Mouse (Mus musculus) lung, embryonic 15.5 days (tissue): ENCODE data around the gene Mn1. TPM values are rescaled to one million over a fixed set of nuclear protein-coding genes. Genes with fewer than 3 reads are reported as not detected.

ENCODE experiments used
- ATAC-seq: fragments of 200-750 bp; cut with Nextera tagmentation; 2 replicates; pipeline ENCODE4 v1.8.0; 2017; ENCODE audit warnings: moderate number of reproducible peaks, borderline replicate concordance; ENCODE audit not compliant: low FRiP score, low TSS enrichment; ENCODE audit errors: extremely low read depth
- H3K27ac ChIP-seq: fragments of 300-500 bp; sonication (generic); 2 replicates; pipeline ENCODE4 v1.5.1; 2015; ENCODE audit warnings: moderate library complexity, mild to moderate bottlenecking, inconsistent platforms
- H3K27me3 ChIP-seq: fragments of 300-500 bp; sonication (generic); 2 replicates; pipeline ENCODE4 v1.6.1; 2015; ENCODE audit warnings: inconsistent platforms
- H3K36me3 ChIP-seq: fragments of 300-500 bp; sonication (generic); 2 replicates; pipeline ENCODE4 v1.6.1; 2015; ENCODE audit warnings: inconsistent platforms
- H3K4me1 ChIP-seq: fragments of 300-500 bp; sonication (generic); 2 replicates; pipeline ENCODE4 v1.6.1; 2015; ENCODE audit warnings: inconsistent platforms
- H3K4me2 ChIP-seq: fragments of 300-500 bp; sonication (generic); 2 replicates; pipeline ENCODE4 v1.6.1; 2015; ENCODE audit warnings: inconsistent platforms, mild to moderate bottlenecking, moderate library complexity
- H3K4me3 ChIP-seq: fragments of 300-500 bp; sonication (generic); 2 replicates; pipeline ENCODE4 v1.5.1; 2015; ENCODE audit warnings: mild to moderate bottlenecking, inconsistent platforms
- H3K9ac ChIP-seq: fragments of 300-500 bp; sonication (generic); 2 replicates; pipeline ENCODE4 v1.6.1; 2015; ENCODE audit warnings: inconsistent platforms
- H3K9me3 ChIP-seq: fragments of 300-500 bp; sonication (generic); 2 replicates; pipeline ENCODE4 v1.6.1; 2016; ENCODE audit warnings: inconsistent platforms
- WGBS: fragments of 180-500 bp; shearing (Covaris S2); methylation state at CpG from one replicate; pipeline ENCODE4 v1.1.7; 2015; 5-methylcytosine and 5-hydroxymethylcytosine counted together
- polyA plus RNA-seq: library from polyadenylated mRNA; unstranded; fragments of >200 nt; fragmentation: Nextera tagmentation; extraction: Ambion mirVana; gene quantifications from 2 replicates; pipeline ENCODE4 v1.2.1, GENCODE M21; 2015

Gene Mn1
- polyA plus RNA-seq, 1 experiment from 2014 or later: 9.0 TPM

- Histone ChIP-seq H3K27ac (no peak overlapping the region), H3K4me2 (no peak overlapping the region), H3K9me3 (no peaks in the 10 kb centered on the region), H3K4me3 (no peak overlapping the region), H3K4me1 (peaks cover 20% of the 10 kb centered on the region), H3K36me3 (no peaks in the 10 kb centered on the region), H3K27me3 (no peaks in the 10 kb centered on the region), H3K9ac (no peak overlapping the region)
- no peak for ATAC-seq
- WGBS: 75% methylated on average over 3 of the region's 3 CpGs
These were observed 21.2 kb downstream of the Mn1 start for GRCm38 (mm10) chr5:111438336-111438735.

- no peak overlapping the region for H3K4me3 ChIP-seq
- no peak for ATAC-seq
- H3K36me3 ChIP-seq: no peaks in the 10 kb centered on the region
- H3K27me3 ChIP-seq: no peaks in the 10 kb centered on the region
- H3K4me2 ChIP-seq: no peak overlapping the region
- 92% methylated on average over 8 of the region's 8 CpGs for WGBS
- H3K27ac ChIP-seq: no peak overlapping the region
- H3K9me3 ChIP-seq: no peaks in the 10 kb centered on the region
- peaks cover 15% of the 10 kb centered on the region for H3K4me1 ChIP-seq
- H3K9ac ChIP-seq: no peak overlapping the region
These were observed 21.7 kb downstream of the Mn1 start for GRCm38 (mm10) chr5:111438821-111439220.

- Histone ChIP-seq H3K36me3 (no peaks in the 10 kb centered on the region), H3K9ac (no peak overlapping the region), H3K27me3 (no peaks in the 10 kb centered on the region), H3K4me1 (0 out of 2 replicates have a peak, but pooled peaks cover 4% of the 10 kb centered on the region), H3K4me3 (no peak overlapping the region), H3K4me2 (no peak overlapping the region), H3K9me3 (no peaks in the 10 kb centered on the region), H3K27ac (no peak overlapping the region)
- 86% methylated on average over 4 of the region's 4 CpGs for WGBS
- ATAC-seq: no peak
These were observed 23.1 kb downstream of the Mn1 start for GRCm38 (mm10) chr5:111440264-111440663.

- no peak overlapping the region for H3K4me2 ChIP-seq
- H3K4me3 ChIP-seq: no peak overlapping the region
- no peak overlapping the region for H3K27ac ChIP-seq
- H3K27me3 ChIP-seq: no peaks in the 10 kb centered on the region
- no peaks in the 10 kb centered on the region for H3K36me3 ChIP-seq
- H3K9ac ChIP-seq: no peak overlapping the region
- no peak for ATAC-seq
- 71% methylated on average over 11 of the region's 11 CpGs for WGBS
- no peaks in the 10 kb centered on the region for H3K9me3 ChIP-seq
- H3K4me1 ChIP-seq: no peaks in the 10 kb centered on the region
These were observed 25.1 kb downstream of the Mn1 start for GRCm38 (mm10) chr5:111442151-111442871.

GRCm38 (mm10) chr5:111443636-111444035 lies 26.5 kb downstream of the Mn1 start:
- WGBS: 80% methylated on average over 3 of the region's 3 CpGs
- ATAC-seq: no peak
- Histone ChIP-seq H3K4me1 (no peaks in the 10 kb centered on the region), H3K36me3 (no peaks in the 10 kb centered on the region), H3K27ac (no peak overlapping the region), H3K4me3 (no peak overlapping the region), H3K9me3 (no peaks in the 10 kb centered on the region), H3K4me2 (no peak overlapping the region), H3K9ac (no peak overlapping the region), H3K27me3 (no peaks in the 10 kb centered on the region)

GRCm38 (mm10) chr5:111444361-111444760 lies 27.2 kb downstream of the Mn1 start:
- 55% methylated on average over 4 of the region's 4 CpGs for WGBS
- Histone ChIP-seq H3K4me3 (no peak overlapping the region), H3K36me3 (no peaks in the 10 kb centered on the region), H3K27ac (no peak overlapping the region), H3K27me3 (no peaks in the 10 kb centered on the region), H3K9me3 (no peaks in the 10 kb centered on the region), H3K4me1 (no peaks in the 10 kb centered on the region), H3K4me2 (no peak overlapping the region), H3K9ac (no peak overlapping the region)
- no peak for ATAC-seq

- H3K4me2 ChIP-seq: no peak overlapping the region
- no peaks in the 10 kb centered on the region for H3K36me3 ChIP-seq
- WGBS: 79% methylated on average over 7 of the region's 7 CpGs
- no peak for ATAC-seq
- H3K27me3 ChIP-seq: no peaks in the 10 kb centered on the region
- H3K9me3 ChIP-seq: no peaks in the 10 kb centered on the region
- H3K4me1 ChIP-seq: no peaks in the 10 kb centered on the region
- no peak overlapping the region for H3K4me3 ChIP-seq
- H3K9ac ChIP-seq: no peak overlapping the region
- no peak overlapping the region for H3K27ac ChIP-seq
These were observed 29.5 kb downstream of the Mn1 start for GRCm38 (mm10) chr5:111446652-111447051.

GRCm38 (mm10) chr5:111449700-111450099 lies 32.5 kb downstream of the Mn1 start:
- Histone ChIP-seq H3K4me2 (no peak overlapping the region), H3K9me3 (no peaks in the 10 kb centered on the region), H3K9ac (no peak overlapping the region), H3K27ac (no peak overlapping the region), H3K4me1 (no peaks in the 10 kb centered on the region), H3K36me3 (no peaks in the 10 kb centered on the region), H3K27me3 (no peaks in the 10 kb centered on the region), H3K4me3 (no peak overlapping the region)
- ATAC-seq: no peak
- 53% methylated on average over 8 of the region's 8 CpGs for WGBS

GRCm38 (mm10) chr5:111454240-111454639 lies 37.1 kb downstream of the Mn1 start:
- 81% methylated on average over 5 of the region's 5 CpGs for WGBS
- Histone ChIP-seq H3K4me3 (no peak overlapping the region), H3K4me2 (no peak overlapping the region), H3K9me3 (no peaks in the 10 kb centered on the region), H3K27me3 (no peaks in the 10 kb centered on the region), H3K4me1 (no peaks in the 10 kb centered on the region), H3K9ac (no peak overlapping the region), H3K27ac (no peak overlapping the region), H3K36me3 (0 out of 2 replicates have a peak, but pooled peaks cover 10% of the 10 kb centered on the region)
- no peak for ATAC-seq

GRCm38 (mm10) chr5:111454876-111455275 lies 37.7 kb downstream of the Mn1 start:
- 83% methylated on average over 6 of the region's 6 CpGs for WGBS
- no peak overlapping the region for H3K9ac ChIP-seq

GRCm38 (mm10) chr5:111458675-111459074 lies 41.5 kb downstream of the Mn1 start:
- no peak for ATAC-seq
- WGBS: 88% methylated on average over 6 of the region's 6 CpGs

More at GRCm38 (mm10) chr5:111454876-111455275, 37.7 kb downstream of the Mn1 start:
- H3K4me1 ChIP-seq: no peaks in the 10 kb centered on the region
- no peak overlapping the region for H3K4me3 ChIP-seq
- no peak overlapping the region for H3K4me2 ChIP-seq
- no peaks in the 10 kb centered on the region for H3K27me3 ChIP-seq
- H3K27ac ChIP-seq: no peak overlapping the region
- no peaks in the 10 kb centered on the region for H3K9me3 ChIP-seq
- 0 out of 2 replicates have a peak, but pooled peaks cover 10% of the 10 kb centered on the region for H3K36me3 ChIP-seq
- ATAC-seq: no peak

GRCm38 (mm10) chr5:111465811-111466299 lies 48.7 kb downstream of the Mn1 start:
- Histone ChIP-seq H3K36me3 (no peaks in the 10 kb centered on the region), H3K4me3 (no peak overlapping the region), H3K4me1 (peaks cover 6% of the 10 kb centered on the region; the same call in 1 of the 2 replicates), H3K4me2 (peak overlapping the region; percentile 8; the same call in 1 of the 2 replicates), H3K27ac (peak overlapping the region; percentile 66), H3K9ac (no peak overlapping the region), H3K27me3 (no peaks in the 10 kb centered on the region), H3K9me3 (no peaks in the 10 kb centered on the region)
- WGBS: 40% methylated on average over 11 of the region's 11 CpGs
- ATAC-seq: peak; percentile 79

More at GRCm38 (mm10) chr5:111458675-111459074, 41.5 kb downstream of the Mn1 start:
- no peaks in the 10 kb centered on the region for H3K4me1 ChIP-seq
- H3K27me3 ChIP-seq: no peaks in the 10 kb centered on the region
- no peak overlapping the region for H3K9ac ChIP-seq
- H3K36me3 ChIP-seq: 0 out of 2 replicates have a peak, but pooled peaks cover 10% of the 10 kb centered on the region
- no peak overlapping the region for H3K4me2 ChIP-seq
- no peak overlapping the region for H3K27ac ChIP-seq
- no peak overlapping the region for H3K4me3 ChIP-seq
- H3K9me3 ChIP-seq: no peaks in the 10 kb centered on the region
